Mouse (Mus musculus): ENCODE data around the gene St7.

- no peak for TF ChIP-seq CTCF (IDR thresholded peaks at IDR 0.05)
- no peak for TF ChIP-seq EP300 (IDR thresholded peaks at IDR 0.05)
Observed at GRCm38 (mm10) chr6:17700936-17701612, 8.3 kb downstream of the St7 start.

Measured in lung, postnatal 0 days (tissue).